8 mouse cellular contexts compared by ENCODE assay signal in genomic region chr19:6364317-6364725, GRCm38 (mm10). TPM values are rescaled to one million over a fixed set of nuclear protein-coding genes. Genes with fewer than 3 reads are reported as not detected.
DNase-seq lines count a peak whose midpoint lies in the region; ATAC-seq lines count a peak whose summit lies in the region.

No protein-coding gene starts in this region.

- peak; percentile 88 for DNase-seq in Muller cell, postnatal 12 days (ENCODE audit: inconsistent ontology term)
- peak; percentile 94 for DNase-seq in cerebellum, adult 9-11 months
- DNase-seq in frontal cortex, postnatal 10 days (ENCODE audit: low spot score in 2 of 2): peak; percentile 84 to 90
- DNase-seq in layer of hippocampus, postnatal 25 days (ENCODE audit: extremely low spot score in 1 of 2, low spot score in 1 of 2): peak; percentile 85 to 88
- peak; percentile 94 for DNase-seq in lung, postnatal 14 days
- peak; percentile 90 for DNase-seq in ovary, postnatal 36 days (ENCODE audit: low spot score)
- peak; percentile 95 for DNase-seq in thymus, postnatal 14 days

- H3K9me3 ChIP-seq in hindbrain, embryonic 12.5 days (replicated peaks): no peaks in the 10 kb centered on the region

- H3K4me2 ChIP-seq in hindbrain, embryonic 12.5 days (replicated peaks): peak overlapping the region; percentile 90

- peaks cover 22% of the 10 kb centered on the region for H3K4me1 ChIP-seq in hindbrain, embryonic 12.5 days

- peak overlapping the region; percentile 99 for H3K9ac ChIP-seq in hindbrain, embryonic 12.5 days

- no peak for ATAC-seq in hindbrain, embryonic 12.5 days (ENCODE audit: low FRiP score)

- 0% methylated on average over 54 of the region's 55 CpGs for WGBS in hindbrain, embryonic 12.5 days

- peak overlapping the region; percentile 99 for H3K27ac ChIP-seq in hindbrain, embryonic 12.5 days

- H3K27me3 ChIP-seq in hindbrain, embryonic 12.5 days: no peaks in the 10 kb centered on the region

- peaks cover 43% of the 10 kb centered on the region for H3K36me3 ChIP-seq in hindbrain, embryonic 12.5 days

- H3K4me3 ChIP-seq in hindbrain, embryonic 12.5 days: peak overlapping the region; percentile 98

RNA-seq across cellular contexts. Expression of gene Sf1, which starts 0.8 kb away (rescaled TPM):
- polyA plus RNA-seq in hindbrain, embryonic 12.5 days (2016; fragmentation: Nextera tagmentation; extraction: Ambion mirVana): 168 and 176 TPM in 2 replicates
- total RNA-seq in layer of hippocampus, postnatal 25 days (2021): 100 to 1,000 TPM; 180 to 215 TPM

RNA-seq across cellular contexts. Expression of gene Pygm, which starts 19.9 kb away (rescaled TPM):
- polyA plus RNA-seq in hindbrain, embryonic 12.5 days (2016; fragmentation: Nextera tagmentation; extraction: Ambion mirVana): 1.8 and 3.9 TPM in 2 replicates
- 10 to 100 TPM; 26.6 to 32.3 TPM for total RNA-seq in layer of hippocampus, postnatal 25 days (2021)

RNA-seq across cellular contexts. Expression of gene Map4k2, which starts 23.4 kb away (rescaled TPM):
- 15.0 and 16.0 TPM in 2 replicates for polyA plus RNA-seq in hindbrain, embryonic 12.5 days (2016; fragmentation: Nextera tagmentation; extraction: Ambion mirVana)
- 10 to 100 TPM; 66.3 to 78.4 TPM for total RNA-seq in layer of hippocampus, postnatal 25 days (2021)

RNA-seq across cellular contexts. Expression of gene Men1, which starts 29.5 kb away (rescaled TPM):
- polyA plus RNA-seq in hindbrain, embryonic 12.5 days (2016; fragmentation: Nextera tagmentation; extraction: Ambion mirVana): 91.5 and 95.8 TPM in 2 replicates
- 10 to 100 TPM; 63.3 to 64.8 TPM for total RNA-seq in layer of hippocampus, postnatal 25 days (2021)

RNA-seq across cellular contexts. Expression of gene Rasgrp2, which starts 34.8 kb away (rescaled TPM):
- 20.0 and 23.0 TPM in 2 replicates for polyA plus RNA-seq in hindbrain, embryonic 12.5 days (2016; fragmentation: Nextera tagmentation; extraction: Ambion mirVana)
- total RNA-seq in layer of hippocampus, postnatal 25 days (2021): 10 to 100 TPM; 29.3 to 29.8 TPM
